Mouse (Mus musculus): ENCODE results near the gene Tex35. TPM values are rescaled to one million over a fixed set of nuclear protein-coding genes. Genes with fewer than 3 reads are reported as not detected.

The Tex35 gene
- not detected for polyA plus RNA-seq (2017; shearing (Covaris generic))

GRCm38 (mm10) chr1:157108580-157108979 is at the start of gene Tex35:
Gene Tex35 (minus strand): TSS chr1:157108680.

Other genes with a start within 250 kb of the Tex35 start
- gene Ralgps2, start 169.1 kb downstream of the Tex35 start, polyA plus RNA-seq (2017; shearing (Covaris generic)), result 39.1 TPM